In genomic region chr5:139796900-139797299, GRCm38 (mm10) we compare ENCODE assay signal across 9 mouse cellular contexts. TPM values are rescaled to one million over a fixed set of nuclear protein-coding genes. Genes with fewer than 3 reads are reported as not detected.
DNase-seq lines count a peak whose midpoint lies in the region; ATAC-seq lines count a peak whose summit lies in the region.
"Had no signal": no experiment of that assay in that cellular context is flagged by ENCODE, and none has a peak within 500 bp of the region (broad histone marks: within the 10 kb centered on the region; RNA-seq: fewer than 3 reads in every experiment).

No protein-coding gene starts in this region.

- WGBS in forebrain, embryonic 16.5 days, result 10% methylated on average over 13 of the region's 13 CpGs

- no peaks in the 10 kb centered on the region for H3K27me3 ChIP-seq in megakaryocyte, embryonic 14.5 days (replicated peaks)
- H3K27me3 ChIP-seq in forebrain, embryonic 16.5 days (replicated peaks; ENCODE audit: control insufficient read depth, insufficient read depth, low read length), result no peaks in the 10 kb centered on the region

- peak overlapping the region; percentile 89 for H3K4me3 ChIP-seq in megakaryocyte, embryonic 14.5 days (replicated peaks)
- no peak overlapping the region for H3K4me3 ChIP-seq in forebrain, embryonic 16.5 days (replicated peaks; ENCODE audit: low read length)

- H3K9ac ChIP-seq in forebrain, embryonic 16.5 days (replicated peaks; ENCODE audit: low read depth, low read length), result no peak overlapping the region; the same call in 1 of the 2 replicates

- peaks cover 93% of the 10 kb centered on the region for H3K36me3 ChIP-seq in megakaryocyte, embryonic 14.5 days (replicated peaks; ENCODE audit: low read length)
- peaks cover 3% of the 10 kb centered on the region; the same call in 1 of the 2 replicates for H3K36me3 ChIP-seq in forebrain, embryonic 16.5 days (ENCODE audit: control insufficient read depth, insufficient read depth)

- H3K9me3 ChIP-seq in megakaryocyte, embryonic 14.5 days, result no peaks in the 10 kb centered on the region
- no peaks in the 10 kb centered on the region for H3K9me3 ChIP-seq in forebrain, embryonic 16.5 days (ENCODE audit: control insufficient read depth, low read length)

- H3K27ac ChIP-seq in forebrain, embryonic 16.5 days (ENCODE audit: low read length), result peak overlapping the region; percentile 93

- intact Hi-C loops in heart, postnatal 36 days (cut with DNase I), result loop anchor here (10.0 kb wide), 1 partner anchor 392 kb away; the partner anchor contains the start of gene C130050O18Rik

- H3K4me1 ChIP-seq in megakaryocyte, embryonic 14.5 days, result peaks cover 96% of the 10 kb centered on the region
- H3K4me1 ChIP-seq in forebrain, embryonic 16.5 days (replicated peaks; ENCODE audit: control insufficient read depth, insufficient read depth, low read length), result peaks cover 48% of the 10 kb centered on the region

- H3K4me2 ChIP-seq in forebrain, embryonic 16.5 days (ENCODE audit: low read length), result peak overlapping the region; percentile 79

- no peak for ATAC-seq in megakaryocyte, adult 5-6 weeks (ENCODE audit: poor library complexity, severe bottlenecking)
- ATAC-seq in forebrain, embryonic 16.5 days, result peak; percentile 26

- peak; percentile 86 to 90 for DNase-seq in heart, postnatal 36 days
- DNase-seq in layer of hippocampus, adult 9-11 months, result peak; percentile 54
- DNase-seq in lung, postnatal 14 days, result peak; percentile 90
- DNase-seq in skeletal muscle tissue, adult 2 months (ENCODE audit: low read depth, low spot score), result peak; percentile 96
- no peak for DNase-seq in thymus, postnatal 0 days (ENCODE audit: low spot score)

RNA-seq across cellular contexts. Expression of gene Mafk, which starts 5.6 kb away (rescaled TPM):
- 26.5 and 40.1 TPM in 2 replicates for polyA plus RNA-seq in megakaryocyte, embryonic 14.5 days (2012; ENCODE audit: insufficient read depth, low replicate concordance)
- total RNA-seq in megakaryocyte, adult 5-6 weeks (2015), result 9.7 and 10.1 TPM in 2 replicates
- total RNA-seq in megakaryocyte, adult 5-6 weeks (2017), result 18.2 and 20.9 TPM in 2 replicates
- polyA plus RNA-seq in forebrain, embryonic 16.5 days (2015; fragmentation: Nextera tagmentation; extraction: Ambion mirVana), result 22.6 and 23.1 TPM in 2 replicates
- total RNA-seq in heart, postnatal 36 days (2021), result 10 to 100 TPM; 36.9 to 37.7 TPM
- polyA plus RNA-seq in thymus, postnatal 0 days (2015; fragmentation: Nextera tagmentation; extraction: Ambion mirVana), result 39.4 and 40.8 TPM in 2 replicates

RNA-seq across cellular contexts. Expression of gene Ints1, which starts 21.4 kb away (rescaled TPM):
- 42.9 and 56.6 TPM in 2 replicates for polyA plus RNA-seq in megakaryocyte, embryonic 14.5 days (2012; ENCODE audit: insufficient read depth, low replicate concordance)
- 25.5 and 41.7 TPM in 2 replicates for total RNA-seq in megakaryocyte, adult 5-6 weeks (2015)
- total RNA-seq in megakaryocyte, adult 5-6 weeks (2017), result 15.9 and 31.2 TPM in 2 replicates
- 26.7 and 32.3 TPM in 2 replicates for polyA plus RNA-seq in forebrain, embryonic 16.5 days (2015; fragmentation: Nextera tagmentation; extraction: Ambion mirVana)
- total RNA-seq in heart, postnatal 36 days (2021), result 10 to 100 TPM; 40.4 to 42.7 TPM
- polyA plus RNA-seq in thymus, postnatal 0 days (2015; fragmentation: Nextera tagmentation; extraction: Ambion mirVana), result 26.8 and 28.9 TPM in 2 replicates

RNA-seq across cellular contexts. Expression of gene Tmem184a, which starts 22.8 kb away (rescaled TPM):
- 4.6 and 27.1 TPM in 2 replicates for polyA plus RNA-seq in megakaryocyte, embryonic 14.5 days (2012; ENCODE audit: insufficient read depth, low replicate concordance)
- not detected in 2 replicates for total RNA-seq in megakaryocyte, adult 5-6 weeks (2015)
- total RNA-seq in megakaryocyte, adult 5-6 weeks (2017), result not detected in 2 replicates
- 0.11 and 0.29 TPM in 2 replicates for polyA plus RNA-seq in forebrain, embryonic 16.5 days (2015; fragmentation: Nextera tagmentation; extraction: Ambion mirVana)
- total RNA-seq in heart, postnatal 36 days (2021), result not detected
- polyA plus RNA-seq in thymus, postnatal 0 days (2015; fragmentation: Nextera tagmentation; extraction: Ambion mirVana), result 1.6 and 2.0 TPM in 2 replicates

RNA-seq across cellular contexts. Expression of gene Gm26938, which starts 29.3 kb away (rescaled TPM):
- polyA plus RNA-seq in megakaryocyte, embryonic 14.5 days (2012; ENCODE audit: insufficient read depth, low replicate concordance), result not detected in 2 replicates
- total RNA-seq in megakaryocyte, adult 5-6 weeks (2015), result not detected in 2 replicates
- total RNA-seq in megakaryocyte, adult 5-6 weeks (2017), result 0.18 TPM in 1 of 2 replicates, not detected in the other
- polyA plus RNA-seq in forebrain, embryonic 16.5 days (2015; fragmentation: Nextera tagmentation; extraction: Ambion mirVana), result not detected in 2 replicates
- not detected for total RNA-seq in heart, postnatal 36 days (2021)
- polyA plus RNA-seq in thymus, postnatal 0 days (2015; fragmentation: Nextera tagmentation; extraction: Ambion mirVana), result not detected in 2 replicates
- total RNA-seq: left cerebral cortex, adult 8-10 months had no signal

RNA-seq across cellular contexts. Expression of gene Psmg3, which starts 29.8 kb away (rescaled TPM):
- polyA plus RNA-seq in megakaryocyte, embryonic 14.5 days (2012; ENCODE audit: insufficient read depth, low replicate concordance), result 8.5 and 30.7 TPM in 2 replicates
- total RNA-seq in megakaryocyte, adult 5-6 weeks (2015), result 17.6 and 18.3 TPM in 2 replicates
- 15.2 and 15.6 TPM in 2 replicates for total RNA-seq in megakaryocyte, adult 5-6 weeks (2017)
- polyA plus RNA-seq in forebrain, embryonic 16.5 days (2015; fragmentation: Nextera tagmentation; extraction: Ambion mirVana), result 75.0 and 90.0 TPM in 2 replicates
- total RNA-seq in heart, postnatal 36 days (2021), result 10 to 100 TPM in 1 of 2 experiments, 1 to 10 TPM in 1; 9.5 to 11.8 TPM
- polyA plus RNA-seq in thymus, postnatal 0 days (2015; fragmentation: Nextera tagmentation; extraction: Ambion mirVana), result 91.9 and 93.8 TPM in 2 replicates
